Mouse (Mus musculus): ENCODE data around the gene Dleu7.

- TF ChIP-seq CTCF (IDR thresholded peaks at IDR 0.05; ENCODE audit: low read depth) (no peak), EP300 (IDR thresholded peaks at IDR 0.05; ENCODE audit: low read depth) (no peak)
Measured at GRCm38 (mm10) chr14:62328606-62329005, 35.8 kb upstream of the Dleu7 start.

Data from liver, embryonic 14.5 days (tissue).